Mouse (Mus musculus): ENCODE measurements at regions not wholly inside any gene's neighbourhood (a gene's known extent, or its start where the extent isn't known, plus 50 kb on each side); places are given as distances from the start of the nearest gene placed in this dataset.

- Histone ChIP-seq H3K27ac (replicated peaks in 1 of 2; ENCODE audit: control insufficient read depth in 1 of 2, insufficient read depth in 1 of 2, low read depth in 2 of 2, low read length in 2 of 2) (no peak overlapping the region), H3K9ac (ENCODE audit: low read length) (no peak overlapping the region), H3K9me3 (ENCODE audit: control insufficient read depth, low read length) (no peaks in the 10 kb centered on the region), H3K4me3 (ENCODE audit: control insufficient read depth in 1 of 2, insufficient read depth in 1 of 2, low read depth in 1 of 2, low read length in 2 of 2) (no peak overlapping the region), H3K4me1 (ENCODE audit: control insufficient read depth in 2 of 2, insufficient read depth in 2 of 2, low read length in 2 of 2) (no peaks in the 10 kb centered on the region), H3K27me3 (ENCODE audit: control insufficient read depth, insufficient read depth, low read length) (no peaks in the 10 kb centered on the region), H3K4me2 (ENCODE audit: low read length) (no peak overlapping the region), H3K36me3 (ENCODE audit: control insufficient read depth, insufficient read depth, low read length) (no peaks in the 10 kb centered on the region)
- ATAC-seq (ENCODE audit: insufficient number of reproducible peaks, insufficient read depth, low FRiP score, low read depth): no peak
- WGBS: 55% methylated on average over 10 of the region's 10 CpGs
Measured at GRCm38 (mm10) chr7:118042914-118043313, 73.1 kb downstream of the Rps15a start.

GRCm38 (mm10) chr7:118039862-118040261, 76.1 kb downstream of the Rps15a start:
- Histone ChIP-seq H3K4me2 (ENCODE audit: low read length) (no peak overlapping the region), H3K36me3 (ENCODE audit: control insufficient read depth, insufficient read depth, low read length) (no peaks in the 10 kb centered on the region), H3K9ac (ENCODE audit: low read length) (no peak overlapping the region), H3K27ac (replicated peaks in 1 of 2; ENCODE audit: control insufficient read depth in 1 of 2, insufficient read depth in 1 of 2, low read depth in 2 of 2, low read length in 2 of 2) (no peak overlapping the region), H3K4me3 (ENCODE audit: control insufficient read depth in 1 of 2, insufficient read depth in 1 of 2, low read depth in 1 of 2, low read length in 2 of 2) (no peak overlapping the region), H3K27me3 (ENCODE audit: control insufficient read depth, insufficient read depth, low read length) (no peaks in the 10 kb centered on the region), H3K4me1 (ENCODE audit: control insufficient read depth in 2 of 2, insufficient read depth in 2 of 2, low read length in 2 of 2) (no peaks in the 10 kb centered on the region), H3K9me3 (ENCODE audit: control insufficient read depth, low read length) (no peaks in the 10 kb centered on the region)
- 74% methylated on average over 4 of the region's 4 CpGs for WGBS
- ATAC-seq (ENCODE audit: insufficient number of reproducible peaks, insufficient read depth, low FRiP score, low read depth): no peak

- H3K27me3 ChIP-seq (ENCODE audit: control insufficient read depth, insufficient read depth, low read length): no peaks in the 10 kb centered on the region
- H3K9ac ChIP-seq (ENCODE audit: low read length): no peak overlapping the region
- no peak for ATAC-seq (ENCODE audit: insufficient number of reproducible peaks, insufficient read depth, low FRiP score, low read depth)
- no peak overlapping the region for H3K27ac ChIP-seq (replicated peaks in 1 of 2; ENCODE audit: control insufficient read depth in 1 of 2, insufficient read depth in 1 of 2, low read depth in 2 of 2, low read length in 2 of 2)
- no peaks in the 10 kb centered on the region for H3K4me1 ChIP-seq (ENCODE audit: control insufficient read depth in 2 of 2, insufficient read depth in 2 of 2, low read length in 2 of 2)
- no peak overlapping the region for H3K4me2 ChIP-seq (ENCODE audit: low read length)
- no peaks in the 10 kb centered on the region for H3K9me3 ChIP-seq (ENCODE audit: control insufficient read depth, low read length)
- 48% methylated on average over 3 of the region's 3 CpGs for WGBS
- H3K4me3 ChIP-seq (ENCODE audit: control insufficient read depth in 1 of 2, insufficient read depth in 1 of 2, low read depth in 1 of 2, low read length in 2 of 2): no peak overlapping the region
- H3K36me3 ChIP-seq (ENCODE audit: control insufficient read depth, insufficient read depth, low read length): no peaks in the 10 kb centered on the region
Measured at GRCm38 (mm10) chr7:118037062-118037461, 78.9 kb downstream of the Rps15a start.

DNA sequence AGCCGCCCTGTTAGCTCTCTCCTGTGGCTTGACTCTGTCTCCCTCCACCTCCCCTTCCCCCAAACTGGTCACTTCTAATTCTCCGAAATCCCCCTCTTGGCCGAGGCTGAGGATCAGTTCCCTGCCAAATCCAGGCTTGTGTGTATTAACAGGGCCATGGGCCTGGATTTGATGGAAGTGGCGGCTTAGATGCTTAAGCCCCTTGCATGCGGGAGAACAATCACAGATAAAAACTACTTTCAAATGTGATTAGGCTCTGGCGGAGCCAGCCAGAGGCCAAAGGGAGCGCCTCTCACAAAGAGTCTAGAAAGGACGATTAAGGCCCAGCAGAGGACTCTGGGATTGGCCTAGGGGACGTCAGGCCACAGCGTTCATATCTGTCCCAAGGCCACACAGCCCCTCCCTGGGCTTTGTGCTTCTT, 89.9 kb downstream of the Rps15a start:
- Histone ChIP-seq H3K4me1 (ENCODE audit: control insufficient read depth in 2 of 2, insufficient read depth in 2 of 2, low read length in 2 of 2) (peaks cover 4 to 8% of the 10 kb centered on the region in 2 experiments; a peak in 2 of 4 replicates), H3K4me2 (ENCODE audit: low read length) (no peak overlapping the region), H3K4me3 (ENCODE audit: control insufficient read depth in 1 of 2, insufficient read depth in 1 of 2, low read depth in 1 of 2, low read length in 2 of 2) (no peak overlapping the region), H3K9me3 (ENCODE audit: control insufficient read depth, low read length) (no peaks in the 10 kb centered on the region), H3K27ac (replicated peaks in 1 of 2; ENCODE audit: control insufficient read depth in 1 of 2, insufficient read depth in 1 of 2, low read depth in 2 of 2, low read length in 2 of 2) (no peak overlapping the region), H3K36me3 (ENCODE audit: control insufficient read depth, insufficient read depth, low read length) (no peaks in the 10 kb centered on the region), H3K9ac (ENCODE audit: low read length) (no peak overlapping the region), H3K27me3 (ENCODE audit: control insufficient read depth, insufficient read depth, low read length) (no peaks in the 10 kb centered on the region)
- ATAC-seq (ENCODE audit: insufficient number of reproducible peaks, insufficient read depth, low FRiP score, low read depth): no peak
- WGBS: 9% methylated on average over 10 of the region's 10 CpGs

DNA sequence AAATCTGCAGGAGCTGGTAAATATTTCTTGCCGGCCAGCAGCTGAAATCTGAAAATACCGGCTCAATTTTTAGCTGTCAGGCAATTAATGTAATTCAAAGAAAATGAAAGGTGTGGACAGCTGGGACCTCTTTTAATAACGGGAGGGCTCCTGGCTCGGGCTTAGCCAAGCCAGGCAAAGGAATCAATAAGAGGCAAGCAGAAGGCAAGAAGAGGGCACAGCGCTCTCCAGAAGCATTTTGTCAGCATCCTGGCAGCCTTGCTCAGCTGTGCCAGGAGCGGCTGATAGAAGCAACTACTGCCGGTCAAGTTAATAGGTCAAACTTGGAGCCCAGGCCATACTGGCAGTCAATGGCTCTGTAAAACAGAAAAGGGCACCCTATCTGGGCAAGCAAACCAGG, 111.4 kb downstream of the Rps15a start:
- Histone ChIP-seq H3K27me3 (ENCODE audit: control insufficient read depth, insufficient read depth, low read length) (no peaks in the 10 kb centered on the region), H3K4me2 (ENCODE audit: low read length) (no peak overlapping the region), H3K9me3 (ENCODE audit: control insufficient read depth, low read length) (no peaks in the 10 kb centered on the region), H3K9ac (ENCODE audit: low read length) (no peak overlapping the region), H3K4me1 (ENCODE audit: control insufficient read depth in 2 of 2, insufficient read depth in 2 of 2, low read length in 2 of 2) (no peaks in the 10 kb centered on the region), H3K27ac (replicated peaks in 1 of 2; ENCODE audit: control insufficient read depth in 1 of 2, insufficient read depth in 1 of 2, low read depth in 2 of 2, low read length in 2 of 2) (no peak overlapping the region), H3K36me3 (ENCODE audit: control insufficient read depth, insufficient read depth, low read length) (no peaks in the 10 kb centered on the region), H3K4me3 (ENCODE audit: control insufficient read depth in 1 of 2, insufficient read depth in 1 of 2, low read depth in 1 of 2, low read length in 2 of 2) (no peak overlapping the region)
- no peak for ATAC-seq (ENCODE audit: insufficient number of reproducible peaks, insufficient read depth, low FRiP score, low read depth)
- WGBS: 78% methylated on average over 7 of the region's 7 CpGs

DNA sequence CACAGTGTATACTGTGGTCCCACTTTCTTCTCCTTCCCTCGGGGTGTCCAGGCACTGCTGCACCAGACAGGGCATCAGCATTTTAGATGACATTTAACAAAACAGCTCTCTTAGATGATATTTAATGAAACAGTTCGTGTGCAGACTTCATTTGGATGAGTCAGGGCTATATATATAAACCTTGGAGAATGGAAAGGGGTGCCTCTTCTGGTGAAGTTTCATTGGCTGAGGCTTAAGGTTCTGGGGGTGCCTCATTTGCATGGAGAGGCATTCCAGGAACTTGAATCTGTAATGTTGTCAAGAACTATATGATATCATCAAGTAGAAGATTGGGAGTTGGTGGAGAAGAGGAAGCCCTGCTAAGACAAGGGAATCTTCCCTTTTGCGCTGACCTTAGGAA, 114.1 kb downstream of the Rps15a start:
- 63% methylated on average over 3 of the region's 3 CpGs for WGBS
- Histone ChIP-seq H3K4me3 (ENCODE audit: control insufficient read depth in 1 of 2, insufficient read depth in 1 of 2, low read depth in 1 of 2, low read length in 2 of 2) (no peak overlapping the region), H3K4me2 (ENCODE audit: low read length) (no peak overlapping the region), H3K27ac (replicated peaks in 1 of 2; ENCODE audit: control insufficient read depth in 1 of 2, insufficient read depth in 1 of 2, low read depth in 2 of 2, low read length in 2 of 2) (no peak overlapping the region), H3K27me3 (ENCODE audit: control insufficient read depth, insufficient read depth, low read length) (no peaks in the 10 kb centered on the region), H3K9me3 (ENCODE audit: control insufficient read depth, low read length) (no peaks in the 10 kb centered on the region), H3K9ac (ENCODE audit: low read length) (no peak overlapping the region), H3K4me1 (ENCODE audit: control insufficient read depth in 2 of 2, insufficient read depth in 2 of 2, low read length in 2 of 2) (no peaks in the 10 kb centered on the region), H3K36me3 (ENCODE audit: control insufficient read depth, insufficient read depth, low read length) (no peaks in the 10 kb centered on the region)
- no peak for ATAC-seq (ENCODE audit: insufficient number of reproducible peaks, insufficient read depth, low FRiP score, low read depth)

GRCm38 (mm10) chr7:118001121-118001520, 114.9 kb downstream of the Rps15a start:
- Histone ChIP-seq H3K9ac (ENCODE audit: low read length) (no peak overlapping the region), H3K4me2 (ENCODE audit: low read length) (no peak overlapping the region), H3K36me3 (ENCODE audit: control insufficient read depth, insufficient read depth, low read length) (no peaks in the 10 kb centered on the region), H3K9me3 (ENCODE audit: control insufficient read depth, low read length) (no peaks in the 10 kb centered on the region), H3K4me1 (ENCODE audit: control insufficient read depth in 2 of 2, insufficient read depth in 2 of 2, low read length in 2 of 2) (no peaks in the 10 kb centered on the region), H3K4me3 (ENCODE audit: control insufficient read depth in 1 of 2, insufficient read depth in 1 of 2, low read depth in 1 of 2, low read length in 2 of 2) (no peak overlapping the region), H3K27ac (replicated peaks in 1 of 2; ENCODE audit: control insufficient read depth in 1 of 2, insufficient read depth in 1 of 2, low read depth in 2 of 2, low read length in 2 of 2) (no peak overlapping the region), H3K27me3 (ENCODE audit: control insufficient read depth, insufficient read depth, low read length) (no peaks in the 10 kb centered on the region)
- WGBS: 7% methylated on average over 4 of the region's 4 CpGs
- no peak for ATAC-seq (ENCODE audit: insufficient number of reproducible peaks, insufficient read depth, low FRiP score, low read depth)

DNA sequence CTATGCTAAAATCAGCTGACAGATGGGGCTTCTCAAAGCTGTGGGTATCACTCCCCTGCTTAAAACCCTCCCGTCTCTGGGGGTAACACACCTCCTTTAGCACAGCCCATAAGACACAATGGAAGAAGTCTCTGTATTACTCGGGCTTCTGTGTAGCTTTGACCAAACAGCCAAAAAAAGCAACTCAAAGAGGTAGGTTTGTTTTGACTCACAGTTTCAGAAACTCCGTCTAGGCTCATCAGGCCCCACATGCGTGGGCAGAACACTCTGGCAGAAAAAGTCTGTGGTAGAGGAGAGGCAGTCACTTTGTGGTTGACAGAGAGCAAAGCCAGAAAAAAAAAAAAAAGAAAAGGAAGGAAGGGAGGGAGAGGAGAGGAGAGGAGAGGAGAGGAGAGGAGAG, 133.8 kb downstream of the Rps15a start:
- no peak for ATAC-seq (ENCODE audit: insufficient number of reproducible peaks, insufficient read depth, low FRiP score, low read depth)
- Histone ChIP-seq H3K36me3 (ENCODE audit: control insufficient read depth, insufficient read depth, low read length) (no peaks in the 10 kb centered on the region), H3K27me3 (ENCODE audit: control insufficient read depth, insufficient read depth, low read length) (no peaks in the 10 kb centered on the region), H3K9ac (ENCODE audit: low read length) (no peak overlapping the region), H3K4me3 (ENCODE audit: control insufficient read depth in 1 of 2, insufficient read depth in 1 of 2, low read depth in 1 of 2, low read length in 2 of 2) (no peak overlapping the region), H3K27ac (replicated peaks in 1 of 2; ENCODE audit: control insufficient read depth in 1 of 2, insufficient read depth in 1 of 2, low read depth in 2 of 2, low read length in 2 of 2) (no peak overlapping the region), H3K4me2 (ENCODE audit: low read length) (no peak overlapping the region), H3K9me3 (ENCODE audit: control insufficient read depth, low read length) (no peaks in the 10 kb centered on the region), H3K4me1 (ENCODE audit: control insufficient read depth in 2 of 2, insufficient read depth in 2 of 2, low read length in 2 of 2) (no peaks in the 10 kb centered on the region)
- 64% methylated on average over 4 of the region's 4 CpGs for WGBS

All from heart, embryonic 14.5 days (tissue).